Mouse (Mus musculus): ENCODE data around the gene Vps18.

DNA sequence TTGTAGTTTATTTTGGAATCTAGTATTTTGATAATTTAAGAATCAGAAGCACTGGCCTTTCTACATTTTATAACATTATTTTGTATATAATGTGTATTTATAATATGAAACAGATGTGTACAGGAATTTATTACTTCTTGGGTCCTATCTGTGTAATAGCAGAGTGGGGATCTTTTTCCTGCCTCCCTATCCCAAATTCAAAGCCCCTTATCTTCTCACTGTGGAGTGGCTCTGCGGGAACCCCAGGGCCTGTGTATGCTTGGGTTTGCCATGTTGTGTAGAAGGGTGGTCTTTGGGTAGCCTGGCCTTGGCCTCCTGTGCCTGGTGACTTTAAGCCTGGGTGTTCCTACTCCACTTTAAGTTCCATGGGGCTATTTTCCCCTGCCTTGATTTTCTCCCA, 47.0 kb downstream of the Vps18 start:
- no peak for TF ChIP-seq GATA1 (IDR thresholded peaks at IDR 0.05; ENCODE audit: low read length)
- TF ChIP-seq TAL1 (IDR thresholded peaks at IDR 0.05; ENCODE audit: low read length) = no peak
